Mouse (Mus musculus) forebrain, postnatal 0 days (tissue): ENCODE results near the gene Cyp2d22. TPM values are rescaled to one million over a fixed set of nuclear protein-coding genes. Genes with fewer than 3 reads are reported as not detected.
"Not testable (repeated sequence)": the region's sequence is repeated elsewhere in the genome, so short reads cannot be mapped to it uniquely, and the experiment has no call there.

Source experiments
- ATAC-seq: fragments of 200-750 bp; cut with Nextera tagmentation; 2 replicates; pipeline ENCODE4 v1.8.0; 2017; ENCODE audit warnings: mild to moderate bottlenecking, moderate library complexity
- DNase-seq: peaks from one replicate; pipeline ENCODE4 v3.0.0-alpha.2; 2015
- H3K27ac ChIP-seq: fragments of 300-500 bp; sonication (generic); 2 replicates; pipeline ENCODE4 v1.5.1; 2014; ENCODE audit warnings: low read depth, mild to moderate bottlenecking, antibody characterized with exemption, low read length, moderate library complexity, mixed read lengths
- H3K27me3 ChIP-seq: fragments of 300-500 bp; sonication (generic); 2 replicates; pipeline ENCODE4 v1.6.1; 2014; ENCODE audit warnings: mild to moderate bottlenecking, low read length, mixed read lengths; ENCODE audit not compliant: insufficient read depth
- H3K36me3 ChIP-seq: fragments of 300-500 bp; sonication (generic); 2 replicates; pipeline ENCODE4 v1.6.1; 2014; ENCODE audit warnings: mild to moderate bottlenecking, moderate library complexity; ENCODE audit not compliant: insufficient read depth
- H3K4me1 ChIP-seq: fragments of 300-500 bp; sonication (generic); 2 replicates; pipeline ENCODE4 v1.6.1; 2014; ENCODE audit warnings: antibody characterized with exemption; ENCODE audit not compliant: insufficient read depth
- H3K4me2 ChIP-seq: fragments of 300-500 bp; sonication (generic); 2 replicates; pipeline ENCODE4 v1.6.1; 2014; ENCODE audit warnings: low read depth, mild to moderate bottlenecking, moderate library complexity
- H3K4me3 ChIP-seq: fragments of 300-500 bp; sonication (generic); 2 replicates; pipeline ENCODE4 v1.5.1; 2014; ENCODE audit warnings: low read depth, low read length, mixed read lengths
- H3K9ac ChIP-seq: fragments of 300-500 bp; sonication (generic); 2 replicates; pipeline ENCODE4 v1.6.1; 2014; ENCODE audit warnings: mild to moderate bottlenecking
- H3K9me3 ChIP-seq: fragments of 300-500 bp; sonication (generic); 2 replicates; pipeline ENCODE4 v1.6.1; 2016; ENCODE audit warnings: low read length
- CTCF ChIP-seq: sonication (generic); IDR thresholded peaks from 2 replicates; pipeline ENCODE4 v1.5.1; 2016; ENCODE audit warnings: antibody characterized with exemption, control low read depth, low read depth
- WGBS: fragments of 180-500 bp; shearing (Covaris S2); extraction: QIAGEN DNeasy Blood & Tissue Kit; methylation state at CpG from one replicate; pipeline ENCODE4 v1.1.7; 2014; 5-methylcytosine and 5-hydroxymethylcytosine counted together
- polyA plus RNA-seq: library from polyadenylated mRNA; unstranded; fragments of >200 nt; fragmentation: Nextera tagmentation; extraction: Ambion mirVana; gene quantifications from 2 replicates; pipeline ENCODE4 v1.2.1, GENCODE M21; 2015
- total RNA-seq: library from RNA; depleted of rRNA; stranded (reverse); fragments of >200 nt; gene quantifications from 2 replicates; pipeline ENCODE4 v1.2.3, GENCODE M21; 2014

Cyp2d22 gene
- total and polyA plus RNA-seq, 2 experiments from 2014 or later, result 1.9 to 3.1 TPM

DNA sequence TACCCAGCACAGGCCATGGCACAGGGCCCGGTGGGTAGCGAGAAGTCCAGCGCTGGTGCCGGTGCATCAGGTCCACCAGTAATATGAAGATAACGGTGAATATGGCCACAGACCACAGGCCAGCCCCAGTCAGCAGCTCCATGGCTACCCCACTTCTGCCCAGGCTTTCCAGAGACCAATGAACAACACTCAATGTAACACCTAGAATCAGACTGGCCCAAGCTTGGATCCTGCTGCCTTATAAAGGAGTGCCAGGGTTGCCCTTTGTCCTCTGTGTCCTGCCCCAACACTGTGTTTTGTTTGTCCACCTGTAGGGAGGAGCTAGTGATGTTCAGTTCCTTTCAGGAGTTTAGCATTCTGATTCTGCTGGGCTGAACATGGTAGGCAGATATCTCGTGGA is 26.9 kb upstream of the Cyp2d22 start, which contains the start of gene Cyp2d10:
Cyp2d10 (minus strand) TSS at position 215 of the 400 bp plus-strand sequence.
- Histone ChIP-seq H3K27ac (no peak within 1 kb of the TSS), H3K36me3 (no peaks in the 10 kb centered on the region), H3K4me1 (no peaks in the 10 kb centered on the region), H3K4me2 (no peak within 1 kb of the TSS), H3K9me3 (no peaks in the 10 kb centered on the region), H3K4me3 (no peak within 1 kb of the TSS), H3K27me3 (no peaks in the 10 kb centered on the region), H3K9ac (no peak within 1 kb of the TSS)
- no peak for ATAC-seq
- WGBS, result 96% methylated on average over 6 of the region's 6 CpGs
- TF ChIP-seq CTCF, result no peak
- no peak for DNase-seq

DNA sequence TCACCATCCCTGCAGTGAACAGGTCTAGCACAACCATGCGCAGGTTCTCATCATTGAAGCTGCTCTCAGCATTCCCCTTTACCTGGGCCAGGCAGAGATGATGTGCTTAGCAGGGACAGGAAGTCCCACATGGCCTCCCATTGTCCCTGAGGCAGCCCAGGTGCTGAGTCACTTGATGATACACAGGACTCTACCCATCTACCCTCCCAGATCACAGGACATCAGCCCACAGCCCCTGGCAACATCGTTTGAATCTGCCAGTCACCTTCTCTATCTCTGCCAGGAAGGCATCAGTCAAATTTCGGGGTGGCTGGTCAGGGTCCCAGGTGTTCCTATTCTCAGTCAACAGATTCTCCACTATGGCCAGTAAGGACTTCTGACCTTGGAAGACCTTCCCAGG is 24.1 kb upstream of the Cyp2d22 start:
- WGBS, result 95% methylated on average over 3 of the region's 3 CpGs
- no peaks in the 10 kb centered on the region for H3K27me3 ChIP-seq
- no peak for TF ChIP-seq CTCF
- no peak overlapping the region for H3K4me3 ChIP-seq
- ATAC-seq (no peak), DNase-seq (no peak)
- H3K36me3 ChIP-seq, result no peaks in the 10 kb centered on the region
- no peak overlapping the region for H3K4me2 ChIP-seq
- H3K9ac ChIP-seq, result no peak overlapping the region
- no peaks in the 10 kb centered on the region for H3K9me3 ChIP-seq
- no peak overlapping the region for H3K27ac ChIP-seq
- no peaks in the 10 kb centered on the region for H3K4me1 ChIP-seq

- no peaks in the 10 kb centered on the region for H3K4me1 ChIP-seq
- H3K36me3 ChIP-seq, result no peaks in the 10 kb centered on the region
- no peak for ATAC-seq
- no peak overlapping the region for H3K9ac ChIP-seq
- TF ChIP-seq CTCF, result no peak
- no peak overlapping the region for H3K27ac ChIP-seq
- no peak for DNase-seq
- H3K4me3 ChIP-seq, result no peak overlapping the region
- 94% methylated on average over 9 of the region's 9 CpGs for WGBS
- H3K9me3 ChIP-seq, result no peaks in the 10 kb centered on the region
- no peak overlapping the region for H3K4me2 ChIP-seq
- no peaks in the 10 kb centered on the region for H3K27me3 ChIP-seq
These were observed 23.5 kb upstream of the Cyp2d22 start for GRCm38 (mm10) chr15:82403606-82404005.

DNA sequence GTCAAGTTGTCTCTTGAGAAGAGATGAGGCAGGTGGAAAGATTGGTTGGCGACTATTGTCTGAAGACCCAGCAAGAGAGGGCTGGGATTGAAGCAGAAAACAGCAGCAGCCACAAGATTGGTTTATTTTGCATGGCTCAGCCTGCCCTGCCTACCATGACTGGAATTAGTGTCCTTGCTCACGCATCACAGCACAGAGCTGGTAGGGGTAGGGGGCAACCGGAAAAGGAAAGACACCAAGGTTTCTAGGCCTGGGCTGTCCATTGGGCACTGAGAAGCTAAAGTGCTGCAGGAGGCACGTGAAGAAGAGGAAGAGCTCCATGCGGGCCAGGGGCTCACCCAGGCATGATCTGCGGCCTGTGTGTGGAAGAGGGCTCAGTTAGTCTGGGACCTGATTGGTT is 22.7 kb upstream of the Cyp2d22 start:
- DNase-seq (no peak), ATAC-seq (no peak)
- Histone ChIP-seq H3K4me3 (no peak overlapping the region), H3K27me3 (no peaks in the 10 kb centered on the region), H3K36me3 (no peaks in the 10 kb centered on the region), H3K9me3 (no peaks in the 10 kb centered on the region), H3K4me2 (no peak overlapping the region), H3K4me1 (no peaks in the 10 kb centered on the region), H3K9ac (no peak overlapping the region), H3K27ac (no peak overlapping the region)
- TF ChIP-seq CTCF, result no peak
- WGBS, result 86% methylated on average over 6 of the region's 6 CpGs

- Histone ChIP-seq H3K36me3 (no peaks in the 10 kb centered on the region), H3K9me3 (no peaks in the 10 kb centered on the region), H3K27me3 (no peaks in the 10 kb centered on the region), H3K27ac (no peak overlapping the region), H3K4me2 (no peak overlapping the region), H3K4me1 (no peaks in the 10 kb centered on the region), H3K9ac (no peak overlapping the region), H3K4me3 (no peak overlapping the region)
- TF ChIP-seq CTCF, result no peak
- no peak for DNase-seq
- ATAC-seq, result no peak
These were observed 22.0 kb upstream of the Cyp2d22 start for GRCm38 (mm10) chr15:82402106-82402505.

GRCm38 (mm10) chr15:82401516-82401915 is 21.5 kb upstream of the Cyp2d22 start:
- no peak for TF ChIP-seq CTCF
- no peak for ATAC-seq
- Histone ChIP-seq H3K4me3 (no peak overlapping the region), H3K36me3 (no peaks in the 10 kb centered on the region), H3K9me3 (no peaks in the 10 kb centered on the region), H3K4me2 (no peak overlapping the region), H3K27ac (no peak overlapping the region), H3K9ac (no peak overlapping the region), H3K4me1 (no peaks in the 10 kb centered on the region), H3K27me3 (no peaks in the 10 kb centered on the region)
- DNase-seq, result no peak
- 56% methylated on average over 2 of the region's 2 CpGs for WGBS

- not testable (repeated sequence) for H3K4me3 ChIP-seq, H3K9me3 ChIP-seq, H3K27ac ChIP-seq, DNase-seq, H3K36me3 ChIP-seq, H3K4me2 ChIP-seq, H3K4me1 ChIP-seq, H3K27me3 ChIP-seq, H3K9ac ChIP-seq, ATAC-seq
- WGBS, result 92% methylated on average over 3 of the region's 3 CpGs
These were observed 15.9 kb upstream of the Cyp2d22 start for GRCm38 (mm10) chr15:82395955-82396354.

- H3K4me3 ChIP-seq, DNase-seq, H3K27ac ChIP-seq, H3K9me3 ChIP-seq, H3K9ac ChIP-seq, H3K27me3 ChIP-seq, H3K4me2 ChIP-seq, H3K36me3 ChIP-seq, ATAC-seq, H3K4me1 ChIP-seq: not testable (repeated sequence)
- WGBS, result 91% methylated on average over 2 of the region's 2 CpGs
These were observed 13.9 kb upstream of the Cyp2d22 start, which contains the start of gene Cyp2d11 for GRCm38 (mm10) chr15:82393922-82394321. TSS of gene Cyp2d11 (minus strand) at chr15:82394022.

GRCm38 (mm10) chr15:82389916-82390315 is 9.9 kb upstream of the Cyp2d22 start:
- not testable (repeated sequence) for H3K4me3 ChIP-seq, H3K9ac ChIP-seq, H3K4me2 ChIP-seq, H3K4me1 ChIP-seq, H3K9me3 ChIP-seq, ATAC-seq, H3K27ac ChIP-seq, H3K36me3 ChIP-seq, H3K27me3 ChIP-seq, DNase-seq
- 95% methylated on average over 10 of the region's 10 CpGs for WGBS
